ENCODE assay signal across 9 mouse cellular contexts in genomic region chr11:40753836-40754235, GRCm38 (mm10). TPM values are rescaled to one million over a fixed set of nuclear protein-coding genes. Genes with fewer than 3 reads are reported as not detected.
DNase-seq lines count a peak whose midpoint lies in the region; ATAC-seq lines count a peak whose summit lies in the region.
"Had no signal": no experiment of that assay in that cellular context is flagged by ENCODE, and none has a peak within 500 bp of the region (broad histone marks: within the 10 kb centered on the region; RNA-seq: fewer than 3 reads in every experiment).

No protein-coding gene starts in this region.

- H3K4me1 ChIP-seq in forebrain, embryonic 14.5 days (ENCODE audit: control insufficient read depth, insufficient read depth, low read length): peaks cover 4% of the 10 kb centered on the region; the same call in 1 of the 2 replicates
- H3K4me1 ChIP-seq in forebrain, embryonic 16.5 days (replicated peaks; ENCODE audit: control insufficient read depth, insufficient read depth, low read length): peaks cover 12% of the 10 kb centered on the region; the same call in 1 of the 2 replicates
- peaks cover 9% of the 10 kb centered on the region for H3K4me1 ChIP-seq in midbrain, embryonic 13.5 days (replicated peaks)
- peaks cover 6% of the 10 kb centered on the region for H3K4me1 ChIP-seq in midbrain, embryonic 11.5 days (ENCODE audit: control insufficient read depth, insufficient read depth, low read length)
- H3K4me1 ChIP-seq in limb, embryonic 13.5 days: peaks cover 18% of the 10 kb centered on the region

- WGBS in forebrain, embryonic 14.5 days: 82% methylated on average over 6 of the region's 6 CpGs
- 73% methylated on average over 6 of the region's 6 CpGs for WGBS in forebrain, embryonic 16.5 days
- WGBS in midbrain, embryonic 13.5 days: 76% methylated on average over 6 of the region's 6 CpGs
- 82% methylated on average over 6 of the region's 6 CpGs for WGBS in midbrain, embryonic 11.5 days
- 66% methylated on average over 6 of the region's 6 CpGs for WGBS in limb, embryonic 13.5 days

- peaks cover 4% of the 10 kb centered on the region for H3K36me3 ChIP-seq in forebrain, embryonic 14.5 days (ENCODE audit: control insufficient read depth, insufficient read depth, low read length)
- 0 out of 2 replicates have a peak, but pooled peaks cover 2% of the 10 kb centered on the region for H3K36me3 ChIP-seq in forebrain, embryonic 16.5 days (ENCODE audit: control insufficient read depth, insufficient read depth)
- H3K36me3 ChIP-seq in midbrain, embryonic 13.5 days: no peaks in the 10 kb centered on the region
- H3K36me3 ChIP-seq in midbrain, embryonic 11.5 days (ENCODE audit: control insufficient read depth, insufficient read depth, low read length): no peaks in the 10 kb centered on the region
- peaks cover 14% of the 10 kb centered on the region for H3K36me3 ChIP-seq in limb, embryonic 13.5 days

- H3K9ac ChIP-seq in forebrain, embryonic 14.5 days (ENCODE audit: low read length): no peak overlapping the region
- no peak overlapping the region for H3K9ac ChIP-seq in forebrain, embryonic 16.5 days (replicated peaks; ENCODE audit: low read depth, low read length)
- H3K9ac ChIP-seq in midbrain, embryonic 13.5 days (replicated peaks): no peak overlapping the region
- no peak overlapping the region for H3K9ac ChIP-seq in midbrain, embryonic 11.5 days (ENCODE audit: low read length)
- H3K9ac ChIP-seq in limb, embryonic 13.5 days: no peak overlapping the region

- H3K4me3 ChIP-seq in forebrain, embryonic 14.5 days (ENCODE audit: low read depth, low read length): no peak overlapping the region
- no peak overlapping the region for H3K4me3 ChIP-seq in forebrain, embryonic 16.5 days (replicated peaks; ENCODE audit: low read length)
- no peak overlapping the region for H3K4me3 ChIP-seq in midbrain, embryonic 13.5 days (replicated peaks)
- H3K4me3 ChIP-seq in midbrain, embryonic 11.5 days (ENCODE audit: low read depth, low read length): no peak overlapping the region
- H3K4me3 ChIP-seq in limb, embryonic 13.5 days: 0 out of 2 replicates have a peak overlapping the region, but pooled peaks have one; percentile 79

- no peak overlapping the region for H3K27ac ChIP-seq in forebrain, embryonic 14.5 days (ENCODE audit: low read depth, low read length)
- no peak overlapping the region for H3K27ac ChIP-seq in forebrain, embryonic 16.5 days (ENCODE audit: low read length)
- no peak overlapping the region for H3K27ac ChIP-seq in midbrain, embryonic 13.5 days
- H3K27ac ChIP-seq in midbrain, embryonic 11.5 days (ENCODE audit: low read depth, low read length): no peak overlapping the region
- H3K27ac ChIP-seq in limb, embryonic 13.5 days: no peak overlapping the region
- H3K27ac ChIP-seq: midbrain, embryonic 12.5 days had no signal

- H3K27me3 ChIP-seq in forebrain, embryonic 14.5 days (replicated peaks; ENCODE audit: control insufficient read depth, insufficient read depth, low read length): no peaks in the 10 kb centered on the region
- no peaks in the 10 kb centered on the region for H3K27me3 ChIP-seq in forebrain, embryonic 16.5 days (replicated peaks; ENCODE audit: control insufficient read depth, insufficient read depth, low read length)
- no peaks in the 10 kb centered on the region for H3K27me3 ChIP-seq in midbrain, embryonic 13.5 days
- H3K27me3 ChIP-seq in midbrain, embryonic 11.5 days (ENCODE audit: control insufficient read depth, insufficient read depth, low read length): no peaks in the 10 kb centered on the region
- no peaks in the 10 kb centered on the region for H3K27me3 ChIP-seq in limb, embryonic 13.5 days
- H3K27me3 ChIP-seq: midbrain, embryonic 12.5 days had no signal

- ATAC-seq in forebrain, embryonic 14.5 days: no peak
- ATAC-seq in forebrain, embryonic 16.5 days: no peak
- no peak for ATAC-seq in midbrain, embryonic 13.5 days
- no peak for ATAC-seq in midbrain, embryonic 11.5 days (ENCODE audit: low FRiP score)
- no peak for ATAC-seq in limb, embryonic 13.5 days (ENCODE audit: low FRiP score, low read depth)

- DNase-seq in forebrain, embryonic 14.5 days (ENCODE audit: low spot score): no peak
- DNase-seq in midbrain, embryonic 11.5 days (ENCODE audit: low spot score, missing footprints): no peak
- DNase-seq in right cerebral cortex, postnatal 14 days: no peak
- DNase-seq in cerebellum, adult 18-20 months: no peak
- DNase-seq in yolk sac, embryonic 10.5 days (ENCODE audit: low spot score): no peak

- H3K9me3 ChIP-seq in forebrain, embryonic 14.5 days (replicated peaks; ENCODE audit: control insufficient read depth, low read length): no peaks in the 10 kb centered on the region
- no peaks in the 10 kb centered on the region for H3K9me3 ChIP-seq in forebrain, embryonic 16.5 days (ENCODE audit: control insufficient read depth, low read length)
- H3K9me3 ChIP-seq in midbrain, embryonic 13.5 days: no peaks in the 10 kb centered on the region
- H3K9me3 ChIP-seq in midbrain, embryonic 11.5 days (ENCODE audit: control insufficient read depth, low read length): no peaks in the 10 kb centered on the region
- H3K9me3 ChIP-seq in limb, embryonic 13.5 days: no peaks in the 10 kb centered on the region
- H3K9me3 ChIP-seq: midbrain, embryonic 12.5 days had no signal

- peak overlapping the region; percentile 73; the same call in 1 of the 2 replicates for H3K4me2 ChIP-seq in forebrain, embryonic 14.5 days (ENCODE audit: low read length)
- no peak overlapping the region for H3K4me2 ChIP-seq in forebrain, embryonic 16.5 days (ENCODE audit: low read length)
- peak overlapping the region; percentile 82 for H3K4me2 ChIP-seq in midbrain, embryonic 13.5 days (replicated peaks)
- H3K4me2 ChIP-seq in midbrain, embryonic 11.5 days: no peak overlapping the region
- H3K4me2 ChIP-seq in limb, embryonic 13.5 days (replicated peaks): peak overlapping the region; percentile 84

RNA-seq across cellular contexts. Expression of gene Ccng1, which starts 1.3 kb away (rescaled TPM):
- polyA plus RNA-seq in forebrain, embryonic 14.5 days (2014; fragmentation: Nextera tagmentation; extraction: Ambion mirVana): 31.7 and 39.0 TPM in 2 replicates
- polyA plus RNA-seq in forebrain, embryonic 16.5 days (2015; fragmentation: Nextera tagmentation; extraction: Ambion mirVana): 32.2 and 38.0 TPM in 2 replicates
- 34.4 and 34.9 TPM in 2 replicates for polyA plus RNA-seq in midbrain, embryonic 13.5 days (2015; fragmentation: Nextera tagmentation; extraction: Ambion mirVana)
- polyA plus RNA-seq in midbrain, embryonic 11.5 days (2014; fragmentation: Nextera tagmentation; extraction: Ambion mirVana): 47.9 and 61.1 TPM in 2 replicates
- polyA plus RNA-seq in limb, embryonic 13.5 days (2015; fragmentation: Nextera tagmentation; extraction: Ambion mirVana): 31.7 and 35.5 TPM in 2 replicates

RNA-seq across cellular contexts. Expression of gene Nudcd2, which starts 20.4 kb away (rescaled TPM):
- polyA plus RNA-seq in forebrain, embryonic 14.5 days (2014; fragmentation: Nextera tagmentation; extraction: Ambion mirVana): 87.3 and 98.2 TPM in 2 replicates
- 69.9 and 81.5 TPM in 2 replicates for polyA plus RNA-seq in forebrain, embryonic 16.5 days (2015; fragmentation: Nextera tagmentation; extraction: Ambion mirVana)
- polyA plus RNA-seq in midbrain, embryonic 13.5 days (2015; fragmentation: Nextera tagmentation; extraction: Ambion mirVana): 90.0 and 90.3 TPM in 2 replicates
- 196 and 215 TPM in 2 replicates for polyA plus RNA-seq in midbrain, embryonic 11.5 days (2014; fragmentation: Nextera tagmentation; extraction: Ambion mirVana)
- 168 and 186 TPM in 2 replicates for polyA plus RNA-seq in limb, embryonic 13.5 days (2015; fragmentation: Nextera tagmentation; extraction: Ambion mirVana)

RNA-seq across cellular contexts. Expression of gene Hmmr, which starts 20.6 kb away (rescaled TPM):
- 21.0 and 21.1 TPM in 2 replicates for polyA plus RNA-seq in forebrain, embryonic 14.5 days (2014; fragmentation: Nextera tagmentation; extraction: Ambion mirVana)
- 16.8 and 19.1 TPM in 2 replicates for polyA plus RNA-seq in forebrain, embryonic 16.5 days (2015; fragmentation: Nextera tagmentation; extraction: Ambion mirVana)
- polyA plus RNA-seq in midbrain, embryonic 13.5 days (2015; fragmentation: Nextera tagmentation; extraction: Ambion mirVana): 19.2 TPM in 2 replicates
- 66.1 and 67.2 TPM in 2 replicates for polyA plus RNA-seq in midbrain, embryonic 11.5 days (2014; fragmentation: Nextera tagmentation; extraction: Ambion mirVana)
- 43.7 and 45.7 TPM in 2 replicates for polyA plus RNA-seq in limb, embryonic 13.5 days (2015; fragmentation: Nextera tagmentation; extraction: Ambion mirVana)

RNA-seq across cellular contexts. Expression of gene Mat2b, which starts 58.8 kb away (rescaled TPM):
- polyA plus RNA-seq in forebrain, embryonic 14.5 days (2014; fragmentation: Nextera tagmentation; extraction: Ambion mirVana): 86.4 and 89.2 TPM in 2 replicates
- 79.9 and 95.1 TPM in 2 replicates for polyA plus RNA-seq in forebrain, embryonic 16.5 days (2015; fragmentation: Nextera tagmentation; extraction: Ambion mirVana)
- 74.0 and 77.5 TPM in 2 replicates for polyA plus RNA-seq in midbrain, embryonic 13.5 days (2015; fragmentation: Nextera tagmentation; extraction: Ambion mirVana)
- 107 and 111 TPM in 2 replicates for polyA plus RNA-seq in midbrain, embryonic 11.5 days (2014; fragmentation: Nextera tagmentation; extraction: Ambion mirVana)
- 117 and 118 TPM in 2 replicates for polyA plus RNA-seq in limb, embryonic 13.5 days (2015; fragmentation: Nextera tagmentation; extraction: Ambion mirVana)

Comparison
In these comparisons a context has a peak if more than half of its experiments do, and no peak if none do; other contexts are left out.
1. H3K4me2 ChIP-seq: peak in forebrain, embryonic 14.5 days (single experiment), midbrain, embryonic 13.5 days (single experiment) and limb, embryonic 13.5 days (single experiment); none in forebrain, embryonic 16.5 days (single experiment) and midbrain, embryonic 11.5 days (single experiment).